ENCODE assay signal across 16 mouse cellular contexts in the genomic region with DNA sequence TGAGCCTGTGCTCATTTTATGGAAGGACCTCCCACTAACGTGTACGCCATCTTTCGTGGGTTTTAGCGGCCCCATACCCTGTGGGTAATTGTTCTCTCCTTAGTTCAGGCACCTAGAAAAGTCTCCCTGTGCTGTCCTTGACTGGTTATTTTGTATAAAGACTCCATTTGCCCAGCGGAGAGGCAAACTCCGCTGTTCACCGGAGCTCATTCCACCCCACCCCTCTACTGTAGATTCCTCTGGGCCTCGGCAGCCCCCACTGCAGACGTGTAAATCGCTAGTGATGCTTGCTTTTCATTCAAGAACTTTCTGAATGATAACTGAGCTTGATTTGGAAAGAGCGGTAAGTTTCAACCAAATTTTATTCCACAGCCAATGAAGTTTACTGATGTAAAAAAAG. TPM values are rescaled to one million over a fixed set of nuclear protein-coding genes. Genes with fewer than 3 reads are reported as not detected.
DNase-seq lines count a peak whose midpoint lies in the region; ATAC-seq lines count a peak whose summit lies in the region.
"Had no signal": no experiment of that assay in that cellular context is flagged by ENCODE, and none has a peak within 500 bp of the region (broad histone marks: within the 10 kb centered on the region; RNA-seq: fewer than 3 reads in every experiment).

No protein-coding gene starts in this region.

- H3K4me3 ChIP-seq in kidney, embryonic 14.5 days (ENCODE audit: low read length), result no peak overlapping the region
- no peak overlapping the region for H3K4me3 ChIP-seq in embryonic facial prominence, embryonic 13.5 days
- no peak overlapping the region for H3K4me3 ChIP-seq in limb, embryonic 10.5 days
- H3K4me3 ChIP-seq: midbrain, embryonic 15.5 days; neural tube, embryonic 12.5 days had no signal

- WGBS in kidney, embryonic 14.5 days, result 63% methylated on average over 11 of the region's 11 CpGs
- WGBS in embryonic facial prominence, embryonic 13.5 days, result 67% methylated on average over 11 of the region's 11 CpGs
- WGBS in limb, embryonic 10.5 days, result 90% methylated on average over 11 of the region's 11 CpGs

- H3K27me3 ChIP-seq in kidney, embryonic 14.5 days (ENCODE audit: control insufficient read depth, insufficient read depth, low read length), result no peaks in the 10 kb centered on the region
- no peaks in the 10 kb centered on the region for H3K27me3 ChIP-seq in embryonic facial prominence, embryonic 13.5 days
- H3K27me3 ChIP-seq in limb, embryonic 10.5 days (ENCODE audit: low read depth, poor library complexity, severe bottlenecking), result no peaks in the 10 kb centered on the region
- H3K27me3 ChIP-seq: midbrain, embryonic 15.5 days; neural tube, embryonic 12.5 days had no signal

- H3K27ac ChIP-seq in kidney, embryonic 14.5 days (ENCODE audit: low read depth, low read length), result peak overlapping the region; percentile 52; the same call in 1 of the 2 replicates
- peak overlapping the region; percentile 8; the same call in 1 of the 2 replicates for H3K27ac ChIP-seq in embryonic facial prominence, embryonic 13.5 days
- peak overlapping the region; percentile 67 for H3K27ac ChIP-seq in limb, embryonic 10.5 days
- H3K27ac ChIP-seq: hindbrain, embryonic 14.5 days; midbrain, embryonic 15.5 days; neural tube, embryonic 12.5 days had no signal

- 0 out of 2 replicates have a peak, but pooled peaks cover 4% of the 10 kb centered on the region for H3K9me3 ChIP-seq in kidney, embryonic 14.5 days (ENCODE audit: control insufficient read depth, low read length)
- peaks cover 6% of the 10 kb centered on the region; the same call in 1 of the 2 replicates for H3K9me3 ChIP-seq in embryonic facial prominence, embryonic 13.5 days
- no peaks in the 10 kb centered on the region for H3K9me3 ChIP-seq in limb, embryonic 10.5 days (replicated peaks)
- H3K9me3 ChIP-seq: midbrain, embryonic 15.5 days; neural tube, embryonic 12.5 days had no signal

- peaks cover 10% of the 10 kb centered on the region; the same call in 1 of the 2 replicates for H3K4me1 ChIP-seq in kidney, embryonic 14.5 days (ENCODE audit: control insufficient read depth, insufficient read depth, low read length)
- peaks cover 30% of the 10 kb centered on the region for H3K4me1 ChIP-seq in embryonic facial prominence, embryonic 13.5 days
- H3K4me1 ChIP-seq in limb, embryonic 10.5 days, result peaks cover 48% of the 10 kb centered on the region
- H3K4me1 ChIP-seq: midbrain, embryonic 15.5 days; neural tube, embryonic 12.5 days had no signal

- no peak overlapping the region; the same call in 1 of the 2 replicates for H3K4me2 ChIP-seq in kidney, embryonic 14.5 days (replicated peaks; ENCODE audit: low read depth, low read length)
- peak overlapping the region; percentile 37; the same call in 1 of the 2 replicates for H3K4me2 ChIP-seq in embryonic facial prominence, embryonic 13.5 days
- H3K4me2 ChIP-seq: hindbrain, embryonic 14.5 days; midbrain, embryonic 15.5 days; neural tube, embryonic 12.5 days had no signal

- ATAC-seq in kidney, embryonic 14.5 days (ENCODE audit: low FRiP score, low TSS enrichment), result no peak
- no peak for ATAC-seq in embryonic facial prominence, embryonic 13.5 days (ENCODE audit: insufficient number of reproducible peaks, insufficient read depth, low FRiP score, low TSS enrichment, low read depth)
- ATAC-seq: intestine, postnatal 0 days; midbrain, embryonic 15.5 days had no signal

- H3K36me3 ChIP-seq in kidney, embryonic 14.5 days (ENCODE audit: control insufficient read depth, insufficient read depth, low read length), result peaks cover 6% of the 10 kb centered on the region; the same call in 1 of the 2 replicates
- peaks cover 12% of the 10 kb centered on the region for H3K36me3 ChIP-seq in embryonic facial prominence, embryonic 13.5 days
- peaks cover 6% of the 10 kb centered on the region for H3K36me3 ChIP-seq in limb, embryonic 10.5 days
- H3K36me3 ChIP-seq: midbrain, embryonic 15.5 days had no signal

- no peak overlapping the region for H3K9ac ChIP-seq in kidney, embryonic 14.5 days (ENCODE audit: low read depth, low read length)
- H3K9ac ChIP-seq in embryonic facial prominence, embryonic 13.5 days, result no peak overlapping the region
- H3K9ac ChIP-seq: hindbrain, embryonic 14.5 days; midbrain, embryonic 15.5 days; neural tube, embryonic 12.5 days had no signal

- no peak for DNase-seq in kidney, adult 9 months
- peak; percentile 5 for DNase-seq in 3T3-L1 (ENCODE audit: low read depth, low spot score)
- no peak for DNase-seq in limb, embryonic 10.5 days (ENCODE audit: low spot score)
- DNase-seq in ovary, postnatal 10 days (ENCODE audit: low spot score), result no peak
- DNase-seq in layer of hippocampus, adult 18-20 months (ENCODE audit: low spot score in 2 of 2), result no peak
- DNase-seq: adrenal gland, postnatal 25 days; cerebellum, adult 2 months; gastrocnemius, postnatal 25 days; lung, postnatal 10 days; thymus, postnatal 4 days had no signal

RNA-seq across cellular contexts. Expression of gene Micu1, which starts 53.4 kb away (rescaled TPM):
- polyA plus RNA-seq in kidney, embryonic 14.5 days (2014; fragmentation: Nextera tagmentation; extraction: Ambion mirVana), result 57.0 and 83.3 TPM in 2 replicates
- polyA plus RNA-seq in embryonic facial prominence, embryonic 13.5 days (2015; fragmentation: Nextera tagmentation; extraction: Ambion mirVana), result 69.0 and 73.1 TPM in 2 replicates
- polyA plus RNA-seq in limb, embryonic 10.5 days (2016; fragmentation: Nextera tagmentation; extraction: Ambion mirVana), result 38.6 and 52.4 TPM in 2 replicates
- 100 to 1,000 TPM in 1 of 2 experiments, 10 to 100 TPM in 1; 97.8 to 101 TPM for total RNA-seq in layer of hippocampus, adult 18-20 months (2021)

Comparison
In these comparisons a context has a peak if more than half of its experiments do, and no peak if none do; other contexts are left out.
1. H3K27ac ChIP-seq: peak in every context shown above with its lines; median percentile 67 in limb, embryonic 10.5 days; 52 in kidney, embryonic 14.5 days; 8 in embryonic facial prominence, embryonic 13.5 days.